Mouse (Mus musculus) embryo, embryonic 10 days (tissue): ENCODE results near the gene Mllt6.
A peak's percentile ranks its signal among the peaks of the same experiment; 100 is the strongest.
"Not testable (repeated sequence)": the region's sequence is repeated elsewhere in the genome, so short reads cannot be mapped to it uniquely, and the experiment has no call there.

Source experiments
- DNase-seq: peaks from one replicate; pipeline ENCODE4 v3.0.0-alpha.2; 2015; ENCODE audit warnings: low spot score

The Mllt6 gene

GRCm38 (mm10) chr11:97662893-97663527 lies at the start of gene Mllt6:
Gene Mllt6, plus strand, starts transcription at chr11:97663414.
- DNase-seq = peak; percentile 87

- DNase-seq = no peak
These were observed 47.9 kb upstream of the Mllt6 start for GRCm38 (mm10) chr11:97615276-97615675.

- no peak for DNase-seq
These were observed 44.8 kb upstream of the Mllt6 start for GRCm38 (mm10) chr11:97618368-97618767.

GRCm38 (mm10) chr11:97619391-97619795 lies 43.8 kb upstream of the Mllt6 start:
- peak; percentile 48 for DNase-seq

- DNase-seq = peak; percentile 87
These were observed 40.8 kb upstream of the Mllt6 start for GRCm38 (mm10) chr11:97622440-97622839.

GRCm38 (mm10) chr11:97623166-97623565 lies 40.0 kb upstream of the Mllt6 start:
- DNase-seq = no peak

GRCm38 (mm10) chr11:97625551-97625950 lies 37.7 kb upstream of the Mllt6 start:
- no peak for DNase-seq

GRCm38 (mm10) chr11:97626431-97626830 lies 36.8 kb upstream of the Mllt6 start:
- DNase-seq = no peak

GRCm38 (mm10) chr11:97626850-97627249 lies 36.4 kb upstream of the Mllt6 start:
- DNase-seq = peak; percentile 74

GRCm38 (mm10) chr11:97627556-97628302 lies 35.5 kb upstream of the Mllt6 start:
- DNase-seq = peak; percentile 32

- peak; percentile 40 for DNase-seq
These were observed 35.0 kb upstream of the Mllt6 start for GRCm38 (mm10) chr11:97628303-97628567.

GRCm38 (mm10) chr11:97628568-97629518 lies 34.4 kb upstream of the Mllt6 start:
- peak; percentile 61 for DNase-seq

GRCm38 (mm10) chr11:97629576-97629975 lies 33.6 kb upstream of the Mllt6 start, which contains the start of gene Epop:
Gene Epop, minus strand, starts transcription at chr11:97629702.
- peak; percentile 95 for DNase-seq

GRCm38 (mm10) chr11:97631046-97631445 lies 32.2 kb upstream of the Mllt6 start:
- DNase-seq = no peak

- DNase-seq = no peak
These were observed 31.7 kb upstream of the Mllt6 start for GRCm38 (mm10) chr11:97631500-97631899.

GRCm38 (mm10) chr11:97631938-97632337 lies 31.3 kb upstream of the Mllt6 start:
- DNase-seq = peak; percentile 88

GRCm38 (mm10) chr11:97632440-97632839 lies 30.8 kb upstream of the Mllt6 start:
- not testable (repeated sequence) for DNase-seq

GRCm38 (mm10) chr11:97635468-97636019 lies 27.7 kb upstream of the Mllt6 start:
- no peak for DNase-seq

- no peak for DNase-seq
These were observed 21.5 kb upstream of the Mllt6 start for GRCm38 (mm10) chr11:97641668-97642067.

- DNase-seq = no peak
These were observed 20.5 kb upstream of the Mllt6 start for GRCm38 (mm10) chr11:97642746-97643145.

- DNase-seq = no peak
These were observed 19.7 kb upstream of the Mllt6 start for GRCm38 (mm10) chr11:97643380-97644055.

- DNase-seq = peak; percentile 74
These were observed 18.4 kb upstream of the Mllt6 start for GRCm38 (mm10) chr11:97644834-97645233.
